46 mouse cellular contexts compared by ENCODE assay signal in genomic region chr15:75186291-75186690, GRCm38 (mm10). TPM values are rescaled to one million over a fixed set of nuclear protein-coding genes. Genes with fewer than 3 reads are reported as not detected.
"Had no signal": no experiment of that assay in that cellular context is flagged by ENCODE, and none has a peak within 500 bp of the region (broad histone marks: within the 10 kb centered on the region; RNA-seq: fewer than 3 reads in every experiment).

No protein-coding gene starts in this region.

- H3K4me3 ChIP-seq: limb, embryonic 10.5 days; limb, embryonic 12.5 days; limb, embryonic 13.5 days; limb, embryonic 15.5 days; liver, embryonic 12.5 days; liver, embryonic 13.5 days; liver, embryonic 15.5 days; lung, embryonic 15.5 days; megakaryocyte, embryonic 14.5 days; midbrain, embryonic 10.5 days; midbrain, embryonic 12.5 days; midbrain, embryonic 13.5 days; midbrain, embryonic 15.5 days; myocyte; neural tube, embryonic 12.5 days had no signal

- H3K27me3 ChIP-seq: limb, embryonic 12.5 days; limb, embryonic 13.5 days; limb, embryonic 15.5 days; liver, embryonic 12.5 days; liver, embryonic 13.5 days; liver, embryonic 15.5 days; lung, embryonic 15.5 days; megakaryocyte, embryonic 14.5 days; midbrain, embryonic 12.5 days; midbrain, embryonic 13.5 days; midbrain, embryonic 15.5 days; neural tube, embryonic 12.5 days had no signal

- H3K36me3 ChIP-seq: limb, embryonic 10.5 days; limb, embryonic 12.5 days; limb, embryonic 13.5 days; limb, embryonic 15.5 days; liver, embryonic 12.5 days; liver, embryonic 13.5 days; liver, embryonic 15.5 days; lung, embryonic 15.5 days; midbrain, embryonic 10.5 days; midbrain, embryonic 12.5 days; midbrain, embryonic 13.5 days; midbrain, embryonic 15.5 days; neural tube, embryonic 12.5 days had no signal

- H3K27ac ChIP-seq: limb, embryonic 10.5 days; limb, embryonic 12.5 days; limb, embryonic 13.5 days; limb, embryonic 15.5 days; liver, embryonic 12.5 days; liver, embryonic 13.5 days; liver, embryonic 14.5 days; liver, embryonic 15.5 days; lung, embryonic 15.5 days; macrophage; midbrain, embryonic 10.5 days; midbrain, embryonic 12.5 days; midbrain, embryonic 13.5 days; midbrain, embryonic 15.5 days; neural tube, embryonic 12.5 days had no signal

- H3K9me3 ChIP-seq: limb, embryonic 10.5 days; limb, embryonic 12.5 days; limb, embryonic 13.5 days; limb, embryonic 15.5 days; liver, embryonic 12.5 days; liver, embryonic 13.5 days; liver, embryonic 15.5 days; lung, embryonic 15.5 days; megakaryocyte, embryonic 14.5 days; midbrain, embryonic 10.5 days; midbrain, embryonic 12.5 days; midbrain, embryonic 13.5 days; midbrain, embryonic 15.5 days; neural tube, embryonic 12.5 days had no signal

- H3K4me1 ChIP-seq: limb, embryonic 10.5 days; limb, embryonic 12.5 days; limb, embryonic 13.5 days; limb, embryonic 15.5 days; liver, embryonic 12.5 days; liver, embryonic 13.5 days; liver, embryonic 15.5 days; lung, embryonic 15.5 days; megakaryocyte, embryonic 14.5 days; midbrain, embryonic 10.5 days; midbrain, embryonic 12.5 days; midbrain, embryonic 13.5 days; midbrain, embryonic 15.5 days; neural tube, embryonic 12.5 days had no signal

- DNase-seq: left cerebral cortex, postnatal 4 days; liver; liver, embryonic 13.5 days; liver, postnatal 0 days; lung, adult 18-20 months; lung, adult 2 months; lung, embryonic 14.5 days; lung, postnatal 10 days; lung, postnatal 14 days; lung, postnatal 36 days; lung, postnatal 4 days; midbrain, embryonic 14.5 days had no signal

RNA-seq across cellular contexts. Expression of gene BC025446, which starts 29.9 kb away (rescaled TPM):
- total RNA-seq: left cerebral cortex, postnatal 10 days; left cerebral cortex, postnatal 14 days; left cerebral cortex, postnatal 25 days; left cerebral cortex, postnatal 36 days; left cerebral cortex, postnatal 4 days; megakaryocyte progenitor cell, adult 5-6 weeks; megakaryocyte, adult 5-6 weeks; megakaryocyte-erythroid progenitor cell, adult 5-6 weeks; midbrain, postnatal 0 days; monocyte, adult 5-6 weeks had no signal
- polyA plus RNA-seq: limb, embryonic 10.5 days; limb, embryonic 11.5 days; limb, embryonic 12.5 days; limb, embryonic 13.5 days; limb, embryonic 14.5 days; limb, embryonic 15.5 days; lung, postnatal 0 days; macrophage; midbrain, embryonic 10.5 days; midbrain, embryonic 11.5 days; midbrain, embryonic 12.5 days; midbrain, embryonic 13.5 days; midbrain, embryonic 14.5 days; midbrain, embryonic 15.5 days; midbrain, embryonic 16.5 days; midbrain, postnatal 0 days; neural tube, embryonic 11.5 days; neural tube, embryonic 12.5 days had no signal

RNA-seq across cellular contexts. Expression of gene Ly6g, which starts 31.3 kb away (rescaled TPM):
- total RNA-seq: left cerebral cortex, postnatal 10 days; left cerebral cortex, postnatal 14 days; left cerebral cortex, postnatal 25 days; left cerebral cortex, postnatal 36 days; left cerebral cortex, postnatal 4 days; liver, adult 2 months; midbrain, postnatal 0 days; monocyte, adult 5-6 weeks had no signal
- polyA plus RNA-seq: limb, embryonic 10.5 days; limb, embryonic 11.5 days; limb, embryonic 12.5 days; limb, embryonic 13.5 days; limb, embryonic 15.5 days; liver, adult 2 months; liver, embryonic 11.5 days; lung, embryonic 14.5 days; lung, embryonic 15.5 days; lung, embryonic 16.5 days; macrophage; midbrain, embryonic 10.5 days; midbrain, embryonic 11.5 days; midbrain, embryonic 12.5 days; midbrain, embryonic 13.5 days; midbrain, embryonic 14.5 days; midbrain, embryonic 15.5 days; midbrain, embryonic 16.5 days; midbrain, postnatal 0 days; myocyte; neural tube, embryonic 11.5 days; neural tube, embryonic 12.5 days had no signal
